Mouse (Mus musculus) midbrain, embryonic 16.5 days (tissue): ENCODE results near the gene Ctnna2. TPM values are rescaled to one million over a fixed set of nuclear protein-coding genes. Genes with fewer than 3 reads are reported as not detected.

ENCODE experiments used
- ATAC-seq: fragments of 200-750 bp; cut with Nextera tagmentation; 2 replicates; pipeline ENCODE4 v1.8.0; 2017; ENCODE audit warnings: moderate TSS enrichment
- H3K27ac ChIP-seq: fragments of 300-500 bp; sonication (generic); 2 replicates; pipeline ENCODE4 v1.5.1; 2014; ENCODE audit warnings: mild to moderate bottlenecking, low read length, mixed read lengths
- H3K27me3 ChIP-seq: fragments of 300-500 bp; sonication (generic); 2 replicates; pipeline ENCODE4 v1.6.1; 2014; ENCODE audit warnings: low read depth, low read length, mixed read lengths; ENCODE audit not compliant: control insufficient read depth, insufficient read depth
- H3K36me3 ChIP-seq: fragments of 300-500 bp; sonication (generic); 2 replicates; pipeline ENCODE4 v1.6.1; 2014; ENCODE audit warnings: mild to moderate bottlenecking, low read length, moderate library complexity, mixed read lengths; ENCODE audit not compliant: control insufficient read depth, insufficient read depth
- H3K4me1 ChIP-seq: fragments of 300-500 bp; sonication (generic); 2 replicates; pipeline ENCODE4 v1.6.1; 2014; ENCODE audit warnings: mild to moderate bottlenecking, low read length, mixed read lengths; ENCODE audit not compliant: control insufficient read depth, insufficient read depth
- H3K4me2 ChIP-seq: fragments of 300-500 bp; sonication (generic); 2 replicates; pipeline ENCODE4 v1.6.1; 2014; ENCODE audit warnings: mild to moderate bottlenecking, low read length, mixed read lengths
- H3K4me3 ChIP-seq: fragments of 300-500 bp; sonication (generic); 2 replicates; pipeline ENCODE4 v1.5.1; 2014; ENCODE audit warnings: low read depth, mild to moderate bottlenecking, low read length, moderate library complexity, mixed read lengths
- H3K9ac ChIP-seq: fragments of 300-500 bp; sonication (generic); 2 replicates; pipeline ENCODE4 v1.6.1; 2014; ENCODE audit warnings: low read depth, low read length, mixed read lengths
- H3K9me3 ChIP-seq: fragments of 300-500 bp; sonication (generic); replicated peaks from 2 replicates; pipeline ENCODE4 v1.6.1; 2014; ENCODE audit warnings: mild to moderate bottlenecking, low read length, mixed read lengths; ENCODE audit not compliant: control insufficient read depth, poor library complexity, severe bottlenecking
- WGBS: fragments of 180-500 bp; shearing (Covaris S2); extraction: QIAGEN DNeasy Blood & Tissue Kit; methylation state at CpG from one replicate; pipeline ENCODE4 v1.1.7; 2014; 5-methylcytosine and 5-hydroxymethylcytosine counted together
- polyA plus RNA-seq: library from polyadenylated mRNA; unstranded; fragments of >200 nt; fragmentation: Nextera tagmentation; extraction: Ambion mirVana; gene quantifications from 2 replicates; pipeline ENCODE4 v1.2.1, GENCODE M21; 2015

Gene Ctnna2
- polyA plus RNA-seq, 1 experiment from 2014 or later = 146 TPM

GRCm38 (mm10) chr6:77222849-77223638 lies 756.5 kb downstream of the Ctnna2 start:
- Histone ChIP-seq H3K4me1 (peaks cover 10% of the 10 kb centered on the region), H3K27ac (peak overlapping the region; percentile 28; the same call in 1 of the 2 replicates), H3K9ac (0 out of 2 replicates have a peak overlapping the region, but pooled peaks have one; percentile 11), H3K27me3 (no peaks in the 10 kb centered on the region), H3K9me3 (no peaks in the 10 kb centered on the region), H3K4me2 (peak overlapping the region; percentile 35), H3K36me3 (no peaks in the 10 kb centered on the region), H3K4me3 (no peak overlapping the region)
- peak; percentile 90 for ATAC-seq
- WGBS = 18% methylated on average over 16 of the region's 16 CpGs

GRCm38 (mm10) chr6:77220776-77221175 lies 758.7 kb downstream of the Ctnna2 start:
- Histone ChIP-seq H3K4me1 (peaks cover 10% of the 10 kb centered on the region), H3K4me2 (no peak overlapping the region), H3K36me3 (no peaks in the 10 kb centered on the region), H3K9ac (no peak overlapping the region), H3K27ac (no peak overlapping the region), H3K27me3 (no peaks in the 10 kb centered on the region), H3K4me3 (no peak overlapping the region), H3K9me3 (no peaks in the 10 kb centered on the region)
- no peak for ATAC-seq
- WGBS = 22% methylated on average over 4 of the region's 4 CpGs

GRCm38 (mm10) chr6:77218875-77219274 lies 760.6 kb downstream of the Ctnna2 start:
- Histone ChIP-seq H3K9ac (no peak overlapping the region), H3K4me3 (no peak overlapping the region), H3K27ac (no peak overlapping the region), H3K4me1 (peaks cover 12% of the 10 kb centered on the region), H3K4me2 (no peak overlapping the region), H3K36me3 (no peaks in the 10 kb centered on the region), H3K27me3 (no peaks in the 10 kb centered on the region), H3K9me3 (no peaks in the 10 kb centered on the region)
- ATAC-seq = no peak

GRCm38 (mm10) chr6:77215322-77215721 lies 764.2 kb downstream of the Ctnna2 start:
- Histone ChIP-seq H3K4me1 (peaks cover 5% of the 10 kb centered on the region; the same call in 1 of the 2 replicates), H3K4me2 (no peak overlapping the region), H3K27me3 (no peaks in the 10 kb centered on the region), H3K4me3 (no peak overlapping the region), H3K9ac (no peak overlapping the region), H3K36me3 (no peaks in the 10 kb centered on the region), H3K9me3 (no peaks in the 10 kb centered on the region), H3K27ac (no peak overlapping the region)
- 45% methylated on average over 4 of the region's 4 CpGs for WGBS
- ATAC-seq = no peak

GRCm38 (mm10) chr6:77213757-77214409 lies 765.6 kb downstream of the Ctnna2 start:
- H3K27me3 ChIP-seq = no peaks in the 10 kb centered on the region
- H3K27ac ChIP-seq = 0 out of 2 replicates have a peak overlapping the region, but pooled peaks have one; percentile 5
- H3K4me1 ChIP-seq = peaks cover 5% of the 10 kb centered on the region; the same call in 1 of the 2 replicates
- H3K4me3 ChIP-seq = no peak overlapping the region
- H3K36me3 ChIP-seq = no peaks in the 10 kb centered on the region
- ATAC-seq = no peak
- H3K4me2 ChIP-seq = no peak overlapping the region
- no peaks in the 10 kb centered on the region; the same call in 1 of the 2 replicates for H3K9me3 ChIP-seq
- 23% methylated on average over 3 of the region's 3 CpGs for WGBS
- H3K9ac ChIP-seq = peak overlapping the region; percentile 7; the same call in 1 of the 2 replicates

GRCm38 (mm10) chr6:77209929-77210328 lies 769.6 kb downstream of the Ctnna2 start:
- H3K9ac ChIP-seq = no peak overlapping the region
- no peaks in the 10 kb centered on the region for H3K36me3 ChIP-seq
- H3K27ac ChIP-seq = no peak overlapping the region
- no peaks in the 10 kb centered on the region for H3K27me3 ChIP-seq
- H3K4me2 ChIP-seq = no peak overlapping the region
- no peak overlapping the region for H3K4me3 ChIP-seq
- WGBS = 88% methylated on average over 3 of the region's 3 CpGs
- no peaks in the 10 kb centered on the region; the same call in 1 of the 2 replicates for H3K9me3 ChIP-seq
- H3K4me1 ChIP-seq = peaks cover 5% of the 10 kb centered on the region; the same call in 1 of the 2 replicates
- ATAC-seq = no peak

- peaks cover 3% of the 10 kb centered on the region; the same call in 1 of the 2 replicates for H3K4me1 ChIP-seq
- H3K36me3 ChIP-seq = no peaks in the 10 kb centered on the region
- no peak overlapping the region for H3K4me3 ChIP-seq
- 82% methylated on average over 1 of the region's 1 CpGs for WGBS
- H3K4me2 ChIP-seq = no peak overlapping the region
- no peak overlapping the region for H3K9ac ChIP-seq
- no peaks in the 10 kb centered on the region; the same call in 1 of the 2 replicates for H3K9me3 ChIP-seq
- no peak for ATAC-seq
- H3K27ac ChIP-seq = no peak overlapping the region
- no peaks in the 10 kb centered on the region for H3K27me3 ChIP-seq
Measured at GRCm38 (mm10) chr6:77209183-77209582, 770.3 kb downstream of the Ctnna2 start.

- Histone ChIP-seq H3K27me3 (no peaks in the 10 kb centered on the region), H3K36me3 (no peaks in the 10 kb centered on the region), H3K27ac (no peak overlapping the region), H3K9me3 (no peaks in the 10 kb centered on the region), H3K9ac (no peak overlapping the region), H3K4me1 (peaks cover 5% of the 10 kb centered on the region), H3K4me2 (no peak overlapping the region), H3K4me3 (no peak overlapping the region)
- WGBS = 16% methylated on average over 2 of the region's 2 CpGs
- ATAC-seq = no peak
Measured at GRCm38 (mm10) chr6:77199375-77199774, 780.1 kb downstream of the Ctnna2 start.

GRCm38 (mm10) chr6:77196650-77197049 lies 782.8 kb downstream of the Ctnna2 start:
- ATAC-seq = no peak
- H3K9ac ChIP-seq = no peak overlapping the region
- 94% methylated on average over 3 of the region's 3 CpGs for WGBS

More at GRCm38 (mm10) chr6:77196650-77197049, 782.8 kb downstream of the Ctnna2 start:
- H3K27me3 ChIP-seq = no peaks in the 10 kb centered on the region
- no peaks in the 10 kb centered on the region for H3K36me3 ChIP-seq
- H3K4me2 ChIP-seq = no peak overlapping the region
- H3K9me3 ChIP-seq = no peaks in the 10 kb centered on the region
- H3K4me1 ChIP-seq = peaks cover 5% of the 10 kb centered on the region
- no peak overlapping the region for H3K27ac ChIP-seq
- no peak overlapping the region for H3K4me3 ChIP-seq
